Mouse (Mus musculus): ENCODE results near the gene Ifih1. TPM values are rescaled to one million over a fixed set of nuclear protein-coding genes. Genes with fewer than 3 reads are reported as not detected.

Gene Ifih1
- total RNA-seq (2014; rRNA removed) = 1.2 and 2.7 TPM in 2 replicates
- 1.3 and 1.9 TPM in 2 replicates for polyA plus RNA-seq (2015; fragmentation: Nextera tagmentation; extraction: Ambion mirVana)

GRCm38 (mm10) chr2:62646014-62646645, at the start of gene Ifih1:
TSS of gene Ifih1 (minus strand) at chr2:62646255.
- H3K4me3 ChIP-seq (ENCODE audit: low read depth, low read length) = peak within 1 kb of the TSS; percentile 49
- peak within 1 kb of the TSS; percentile 30 for H3K9ac ChIP-seq (replicated peaks; ENCODE audit: low read length, poor library complexity, severe bottlenecking)
- 0 out of 2 replicates have a peak within 1 kb of the TSS, but pooled peaks have one; percentile 47 for H3K27ac ChIP-seq (ENCODE audit: low read depth, low read length)
- H3K4me1 ChIP-seq (ENCODE audit: insufficient read depth, low read length) = peaks cover 3% of the 10 kb centered on the region; the same call in 1 of the 2 replicates
- DNase-seq (ENCODE audit: low spot score) (peak; percentile 57), ATAC-seq (ENCODE audit: low FRiP score) (peak; percentile 78)
- H3K27me3 ChIP-seq (ENCODE audit: insufficient read depth, low read length) = no peaks in the 10 kb centered on the region
- WGBS = under 1% methylated on average over 30 of the region's 30 CpGs
- TF ChIP-seq CTCF (IDR thresholded peaks at IDR 0.05) = peak; percentile 62
- no peaks in the 10 kb centered on the region for H3K9me3 ChIP-seq (ENCODE audit: low read length)
- H3K36me3 ChIP-seq (ENCODE audit: insufficient read depth, low read length) = no peaks in the 10 kb centered on the region
- peak within 1 kb of the TSS; percentile 88 for H3K4me2 ChIP-seq (ENCODE audit: low read depth, low read length, poor library complexity, severe bottlenecking)

GRCm38 (mm10) chr2:62685934-62686333, 39.9 kb upstream of the Ifih1 start:
- H3K4me2 ChIP-seq (ENCODE audit: low read depth, low read length, poor library complexity, severe bottlenecking) = no peak overlapping the region
- no peak for TF ChIP-seq CTCF (IDR thresholded peaks at IDR 0.05)
- H3K36me3 ChIP-seq (ENCODE audit: insufficient read depth, low read length) = no peaks in the 10 kb centered on the region
- no peak overlapping the region for H3K9ac ChIP-seq (replicated peaks; ENCODE audit: low read length, poor library complexity, severe bottlenecking)
- ATAC-seq (ENCODE audit: low FRiP score) (no peak), DNase-seq (ENCODE audit: low spot score) (no peak)
- H3K27me3 ChIP-seq (ENCODE audit: insufficient read depth, low read length) = no peaks in the 10 kb centered on the region
- H3K4me3 ChIP-seq (ENCODE audit: low read depth, low read length) = no peak overlapping the region
- H3K4me1 ChIP-seq (ENCODE audit: insufficient read depth, low read length) = no peaks in the 10 kb centered on the region
- no peak overlapping the region for H3K27ac ChIP-seq (ENCODE audit: low read depth, low read length)
- H3K9me3 ChIP-seq (ENCODE audit: low read length) = no peaks in the 10 kb centered on the region
- whole genome bisulfite sequencing = 91% methylated on average over 6 of the region's 6 CpGs

GRCm38 (mm10) chr2:62684989-62685595, 39.0 kb upstream of the Ifih1 start:
- no peak for TF ChIP-seq CTCF (IDR thresholded peaks at IDR 0.05)
- no peak for ATAC-seq (ENCODE audit: low FRiP score)
- Histone ChIP-seq H3K9ac (replicated peaks; ENCODE audit: low read length, poor library complexity, severe bottlenecking) (no peak overlapping the region), H3K4me1 (ENCODE audit: insufficient read depth, low read length) (no peaks in the 10 kb centered on the region), H3K4me3 (ENCODE audit: low read depth, low read length) (no peak overlapping the region), H3K27ac (ENCODE audit: low read depth, low read length) (no peak overlapping the region), H3K27me3 (ENCODE audit: insufficient read depth, low read length) (no peaks in the 10 kb centered on the region), H3K9me3 (ENCODE audit: low read length) (no peaks in the 10 kb centered on the region), H3K36me3 (ENCODE audit: insufficient read depth, low read length) (no peaks in the 10 kb centered on the region), H3K4me2 (ENCODE audit: low read depth, low read length, poor library complexity, severe bottlenecking) (no peak overlapping the region)
- no peak for DNase-seq (ENCODE audit: low spot score)
- 66% methylated on average over 3 of the region's 3 CpGs for WGBS

- no peaks in the 10 kb centered on the region for H3K9me3 ChIP-seq (ENCODE audit: low read length)
- H3K4me1 ChIP-seq (ENCODE audit: insufficient read depth, low read length) = no peaks in the 10 kb centered on the region
- no peaks in the 10 kb centered on the region for H3K27me3 ChIP-seq (ENCODE audit: insufficient read depth, low read length)
- no peak for DNase-seq (ENCODE audit: low spot score)
- H3K4me2 ChIP-seq (ENCODE audit: low read depth, low read length, poor library complexity, severe bottlenecking) = no peak overlapping the region
- no peaks in the 10 kb centered on the region for H3K36me3 ChIP-seq (ENCODE audit: insufficient read depth, low read length)
- WGBS = 70% methylated on average over 8 of the region's 8 CpGs
- TF ChIP-seq CTCF (IDR thresholded peaks at IDR 0.05) = no peak
- no peak overlapping the region for H3K4me3 ChIP-seq (ENCODE audit: low read depth, low read length)
- ATAC-seq (ENCODE audit: low FRiP score) = no peak
- no peak overlapping the region for H3K27ac ChIP-seq (ENCODE audit: low read depth, low read length)
- H3K9ac ChIP-seq (replicated peaks; ENCODE audit: low read length, poor library complexity, severe bottlenecking) = no peak overlapping the region
Measured at GRCm38 (mm10) chr2:62681667-62682066, 35.6 kb upstream of the Ifih1 start.

- no peak for ATAC-seq (ENCODE audit: low FRiP score)
Measured at GRCm38 (mm10) chr2:62672788-62673187, 26.7 kb upstream of the Ifih1 start.

GRCm38 (mm10) chr2:62670767-62671166, 24.7 kb upstream of the Ifih1 start:
- H3K4me2 ChIP-seq (ENCODE audit: low read depth, low read length, poor library complexity, severe bottlenecking) = no peak overlapping the region
- H3K27me3 ChIP-seq (ENCODE audit: insufficient read depth, low read length) = no peaks in the 10 kb centered on the region
- no peak for DNase-seq (ENCODE audit: low spot score)
- no peak overlapping the region for H3K27ac ChIP-seq (ENCODE audit: low read depth, low read length)
- H3K4me1 ChIP-seq (ENCODE audit: insufficient read depth, low read length) = no peaks in the 10 kb centered on the region
- no peak for TF ChIP-seq CTCF (IDR thresholded peaks at IDR 0.05)
- no peaks in the 10 kb centered on the region for H3K36me3 ChIP-seq (ENCODE audit: insufficient read depth, low read length)
- H3K9ac ChIP-seq (replicated peaks; ENCODE audit: low read length, poor library complexity, severe bottlenecking) = no peak overlapping the region
- no peak for ATAC-seq (ENCODE audit: low FRiP score)
- 80% methylated on average over 4 of the region's 4 CpGs for WGBS
- no peak overlapping the region for H3K4me3 ChIP-seq (ENCODE audit: low read depth, low read length)
- no peaks in the 10 kb centered on the region for H3K9me3 ChIP-seq (ENCODE audit: low read length)

More at GRCm38 (mm10) chr2:62672788-62673187, 26.7 kb upstream of the Ifih1 start:
- no peak for DNase-seq (ENCODE audit: low spot score)
- H3K9ac ChIP-seq (replicated peaks; ENCODE audit: low read length, poor library complexity, severe bottlenecking) = no peak overlapping the region
- H3K9me3 ChIP-seq (ENCODE audit: low read length) = no peaks in the 10 kb centered on the region
- no peaks in the 10 kb centered on the region for H3K4me1 ChIP-seq (ENCODE audit: insufficient read depth, low read length)
- H3K27me3 ChIP-seq (ENCODE audit: insufficient read depth, low read length) = no peaks in the 10 kb centered on the region
- no peak for TF ChIP-seq CTCF (IDR thresholded peaks at IDR 0.05)
- no peaks in the 10 kb centered on the region for H3K36me3 ChIP-seq (ENCODE audit: insufficient read depth, low read length)
- H3K4me2 ChIP-seq (ENCODE audit: low read depth, low read length, poor library complexity, severe bottlenecking) = no peak overlapping the region
- no peak overlapping the region for H3K4me3 ChIP-seq (ENCODE audit: low read depth, low read length)
- WGBS = 96% methylated on average over 5 of the region's 5 CpGs
- H3K27ac ChIP-seq (ENCODE audit: low read depth, low read length) = no peak overlapping the region

Measured in midbrain, postnatal 0 days (tissue).